Mouse (Mus musculus): Measurements from ENCODE around the gene Rab42. TPM values are rescaled to one million over a fixed set of nuclear protein-coding genes. Genes with fewer than 3 reads are reported as not detected.
A peak's percentile ranks its signal among the peaks of the same experiment; 100 is the strongest.
"Not testable (repeated sequence)": the region's sequence is repeated elsewhere in the genome, so short reads cannot be mapped to it uniquely, and the experiment has no call there.

Gene Rab42
- polyA plus RNA-seq, 1 experiment: 2.0 TPM

- 87% methylated on average over 12 of the region's 12 CpGs for WGBS
- no peak for DNase-seq
These were observed 11.4 kb downstream of the Rab42 start for GRCm38 (mm10) chr4:132291624-132292335.

GRCm38 (mm10) chr4:132291056-132291455 lies 12.1 kb downstream of the Rab42 start:
- TF ChIP-seq POLR2A (IDR thresholded peaks at IDR 0.05; ENCODE audit: borderline replicate concordance, extremely low read depth, low read depth, low read length) (no peak), CTCF (IDR thresholded peaks at IDR 0.05; ENCODE audit: insufficient read depth, low read length) (no peak)
- Histone ChIP-seq H3K4me3 (replicated peaks; ENCODE audit: extremely low read depth, low read depth, low read length) (no peak overlapping the region), H3K4me1 (ENCODE audit: control insufficient read depth, insufficient read depth, low read length) (no peaks in the 10 kb centered on the region)
- WGBS: 97% methylated on average over 4 of the region's 4 CpGs
- DNase-seq: no peak

More at GRCm38 (mm10) chr4:132291624-132292335, 11.4 kb downstream of the Rab42 start:
- Histone ChIP-seq H3K4me1 (ENCODE audit: control insufficient read depth, insufficient read depth, low read length) (no peaks in the 10 kb centered on the region), H3K4me3 (replicated peaks; ENCODE audit: extremely low read depth, low read depth, low read length) (no peak overlapping the region)
- TF ChIP-seq CTCF (IDR thresholded peaks at IDR 0.05; ENCODE audit: insufficient read depth, low read length) (peak; percentile 17; the same call in 1 of the 2 replicates), POLR2A (IDR thresholded peaks at IDR 0.05; ENCODE audit: borderline replicate concordance, extremely low read depth, low read depth, low read length) (no peak)

DNA sequence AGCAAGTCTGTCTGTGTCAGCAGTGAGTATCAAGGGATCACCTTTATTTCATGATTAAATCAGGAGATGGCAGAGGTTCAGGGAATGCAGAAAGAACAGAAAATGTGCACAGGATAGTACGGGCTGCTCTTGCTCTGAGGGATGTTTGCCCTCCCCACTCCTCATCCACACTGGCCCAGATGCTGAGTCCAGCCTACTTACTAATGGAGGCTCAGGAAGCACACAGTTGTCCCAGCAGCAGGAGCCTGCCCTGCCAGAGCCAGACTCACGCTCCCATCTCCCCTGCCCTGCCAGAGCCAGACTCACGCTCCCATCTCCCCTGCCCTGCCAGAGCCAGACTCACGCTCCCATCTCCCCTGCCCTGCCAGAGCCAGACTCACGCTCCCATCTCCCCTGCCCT lies 14.3 kb downstream of the Rab42 start:
- H3K4me3 ChIP-seq (replicated peaks; ENCODE audit: extremely low read depth, low read depth, low read length); DNase-seq; H3K4me1 ChIP-seq (ENCODE audit: control insufficient read depth, insufficient read depth, low read length): not testable (repeated sequence)
- WGBS: 88% methylated on average over 3 of the region's 5 CpGs

DNA sequence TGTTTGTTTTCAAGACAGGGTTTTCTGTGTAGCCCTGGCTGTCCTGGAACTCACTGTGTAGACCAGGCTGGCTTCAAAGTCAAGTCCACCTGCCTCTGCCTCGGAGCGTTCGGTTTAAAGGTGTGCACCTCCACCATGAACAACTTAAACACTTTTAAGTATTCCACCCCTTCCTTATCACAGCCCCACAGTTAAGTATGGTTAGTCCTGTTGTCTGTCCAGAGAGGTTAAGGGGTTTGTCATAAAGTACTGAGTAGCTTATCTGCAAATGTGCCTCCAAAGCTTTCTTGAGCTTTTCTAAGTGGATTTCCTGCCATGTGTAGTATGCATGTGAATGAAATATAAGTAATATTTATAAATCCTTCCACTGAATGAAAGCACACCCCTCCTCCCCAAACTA lies 27.2 kb downstream of the Rab42 start:
- TF ChIP-seq CTCF (IDR thresholded peaks at IDR 0.05; ENCODE audit: insufficient read depth, low read length) (no peak), POLR2A (IDR thresholded peaks at IDR 0.05; ENCODE audit: borderline replicate concordance, extremely low read depth, low read depth, low read length) (no peak)
- Histone ChIP-seq H3K4me1 (ENCODE audit: control insufficient read depth, insufficient read depth, low read length) (no peaks in the 10 kb centered on the region; the same call in 1 of the 2 replicates), H3K4me3 (replicated peaks; ENCODE audit: extremely low read depth, low read depth, low read length) (no peak overlapping the region)
- WGBS: 75% methylated on average over 3 of the region's 3 CpGs
- DNase-seq: no peak

- DNase-seq: peak; percentile 86
- under 1% methylated on average over 48 of the region's 48 CpGs for WGBS
- TF ChIP-seq POLR2A (IDR thresholded peaks at IDR 0.05; ENCODE audit: borderline replicate concordance, extremely low read depth, low read depth, low read length) (peak; percentile 99), CTCF (IDR thresholded peaks at IDR 0.05; ENCODE audit: insufficient read depth, low read length) (no peak)
- Histone ChIP-seq H3K4me3 (replicated peaks; ENCODE audit: extremely low read depth, low read depth, low read length) (peak within 1 kb of the TSS; percentile 99), H3K4me1 (ENCODE audit: control insufficient read depth, insufficient read depth, low read length) (no peaks in the 10 kb centered on the region; the same call in 1 of the 2 replicates)
These were observed 28.9 kb downstream of the Rab42 start, which contains the start of gene Taf12 for GRCm38 (mm10) chr4:132274156-132274862. Gene Taf12 (plus strand): TSS chr4:132274375.

GRCm38 (mm10) chr4:132273166-132273565 lies 30.0 kb downstream of the Rab42 start:
- H3K4me3 ChIP-seq (replicated peaks; ENCODE audit: extremely low read depth, low read depth, low read length): no peak overlapping the region
- H3K4me1 ChIP-seq (ENCODE audit: control insufficient read depth, insufficient read depth, low read length): peaks cover 2% of the 10 kb centered on the region
- TF ChIP-seq CTCF (IDR thresholded peaks at IDR 0.05; ENCODE audit: insufficient read depth, low read length) (no peak), POLR2A (IDR thresholded peaks at IDR 0.05; ENCODE audit: borderline replicate concordance, extremely low read depth, low read depth, low read length) (no peak)
- 39% methylated on average over 2 of the region's 2 CpGs for WGBS
- DNase-seq: no peak

DNA sequence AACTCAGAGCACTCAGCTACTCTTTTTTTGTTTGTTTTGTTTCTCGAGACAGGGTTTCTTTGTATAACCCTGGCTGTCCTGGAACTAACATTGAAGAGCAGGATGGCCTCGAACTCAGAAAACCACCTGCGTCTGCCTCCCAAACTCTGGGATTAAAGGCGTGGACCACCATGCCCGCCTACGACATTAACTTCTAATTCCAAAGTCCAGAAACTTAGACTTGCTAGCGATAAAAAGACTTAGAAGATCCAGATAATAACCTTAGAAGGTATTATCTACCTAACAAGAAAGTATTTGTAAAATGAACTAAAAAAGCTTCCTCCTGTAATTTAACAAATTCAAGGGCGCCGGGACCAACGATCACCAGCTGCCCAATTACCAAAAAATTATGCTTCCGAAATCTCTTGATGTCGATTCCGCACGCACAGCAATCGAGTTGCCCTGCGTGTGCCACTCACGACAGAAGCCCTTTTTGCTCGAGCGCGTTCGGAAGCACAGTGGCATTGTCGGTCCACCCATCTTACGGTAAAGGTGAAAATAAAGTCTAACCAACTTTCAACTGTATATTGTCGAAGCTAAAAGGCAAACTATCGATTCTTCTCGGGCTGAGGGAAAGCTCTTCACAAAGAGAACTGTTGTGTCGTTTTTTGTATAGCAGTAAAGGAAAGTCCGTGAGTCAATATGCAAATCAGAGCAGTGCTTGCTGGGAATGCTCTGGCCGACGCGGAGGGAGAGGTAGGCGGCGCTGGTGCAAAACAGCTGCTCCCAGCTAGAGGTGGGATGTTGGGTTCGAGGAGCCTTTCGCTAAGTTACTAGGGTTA lies 33.2 kb downstream of the Rab42 start:
- TF ChIP-seq CTCF (IDR thresholded peaks at IDR 0.05; ENCODE audit: insufficient read depth, low read length) (0 out of 2 replicates have a peak, but pooled peaks have one; percentile 17), POLR2A (IDR thresholded peaks at IDR 0.05; ENCODE audit: borderline replicate concordance, extremely low read depth, low read depth, low read length) (peak; percentile 100)
- DNase-seq: peak; percentile 79
- under 1% methylated on average over 35 of the region's 35 CpGs for WGBS

GRCm38 (mm10) chr4:132268871-132269739 lies 34.1 kb downstream of the Rab42 start:
- 5% methylated on average over 6 of the region's 6 CpGs for WGBS
- no peak for DNase-seq
- Histone ChIP-seq H3K4me1 (ENCODE audit: control insufficient read depth, insufficient read depth, low read length) (peaks cover 2% of the 10 kb centered on the region; the same call in 1 of the 2 replicates), H3K4me3 (replicated peaks; ENCODE audit: extremely low read depth, low read depth, low read length) (no peak overlapping the region)
- TF ChIP-seq POLR2A (IDR thresholded peaks at IDR 0.05; ENCODE audit: borderline replicate concordance, extremely low read depth, low read depth, low read length): no peak

More for the DNA sequence above, 33.2 kb downstream of the Rab42 start:
- H3K4me3 ChIP-seq (replicated peaks; ENCODE audit: extremely low read depth, low read depth, low read length): peak overlapping the region; percentile 66
- H3K4me1 ChIP-seq (ENCODE audit: control insufficient read depth, insufficient read depth, low read length): peaks cover 2% of the 10 kb centered on the region; the same call in 1 of the 2 replicates
